Mouse (Mus musculus) CH12.LX (cell line): ENCODE results near the gene 1190005I06Rik. TPM values are rescaled to one million over a fixed set of nuclear protein-coding genes. Genes with fewer than 3 reads are reported as not detected.

Experiments
- DNase-seq: peaks from one replicate; pipeline ENCODE4 v3.0.0-alpha.2; 2013; ENCODE audit errors: extremely low read depth
- H3K27ac ChIP-seq: 2 replicates; pipeline ENCODE4 v1.5.1; 2012; ENCODE audit warnings: low read depth, mild to moderate bottlenecking, control low read depth, moderate library complexity; ENCODE audit not compliant: insufficient read depth
- H3K27me3 ChIP-seq: replicated peaks from 2 replicates; pipeline ENCODE3; 2012; ENCODE audit warnings: inconsistent platforms
- H3K36me3 ChIP-seq, 2 experiments: replicated peaks in 1 of 2; 2 replicates each; pipeline versions ENCODE3 to v1.6.1; 2012; ENCODE audit warnings: inconsistent platforms in 1 of 2, low read length in 1 of 2, mild to moderate bottlenecking in 1 of 2, mixed read lengths in 1 of 2, moderate library complexity in 1 of 2; ENCODE audit not compliant: control insufficient read depth in 1 of 2, insufficient read depth in 1 of 2
- H3K4me1 ChIP-seq, 2 experiments: 2 replicates each; pipeline ENCODE4 v1.6.1; 2012; ENCODE audit warnings: inconsistent platforms in 1 of 2, moderate library complexity in 1 of 2; ENCODE audit not compliant: insufficient read depth in 2 of 2, control insufficient read depth in 1 of 2
- H3K4me2 ChIP-seq: 2 replicates; pipeline ENCODE4 v1.6.1; 2012; ENCODE audit warnings: low read depth, mild to moderate bottlenecking, control low read depth; ENCODE audit not compliant: poor library complexity, insufficient read depth, severe bottlenecking
- H3K4me3 ChIP-seq, 3 experiments: fragments of 150-350 bp in 1 of 3; sonication (generic) in 1 of 3; replicated peaks in 1 of 3; 2 replicates each; pipeline versions ENCODE3 to v1.5.1; 2011 to 2012; ENCODE audit warnings: low read depth in 2 of 3, low read length in 2 of 3, mild to moderate bottlenecking in 2 of 3, moderate library complexity in 2 of 3, control low read depth in 1 of 3, improper control_type of control experiment in 1 of 3, inconsistent platforms in 1 of 3, mixed read lengths in 1 of 3; ENCODE audit not compliant: poor library complexity in 1 of 3
- H3K79me2 ChIP-seq: replicated peaks from 2 replicates; pipeline ENCODE4 v1.6.1; 2012; ENCODE audit warnings: mild to moderate bottlenecking, moderate library complexity; ENCODE audit not compliant: control insufficient read depth, poor library complexity, insufficient read depth, severe bottlenecking; ENCODE audit errors: extremely low read depth
- H3K9ac ChIP-seq: 2 replicates; pipeline ENCODE4 v1.6.1; 2012; ENCODE audit warnings: low read depth, mild to moderate bottlenecking, control low read depth, moderate library complexity; ENCODE audit not compliant: insufficient read depth
- H3K9me3 ChIP-seq: replicated peaks from 2 replicates; pipeline ENCODE3; 2012; ENCODE audit warnings: low read length, inconsistent platforms, mixed read lengths
- CHD1 ChIP-seq: IDR thresholded peaks from 2 replicates; pipeline ENCODE4 v1.6.1; 2012; ENCODE audit warnings: low read depth, low read length, improper control_type of control experiment, inconsistent platforms
- CHD2 ChIP-seq: IDR thresholded peaks from 2 replicates; pipeline ENCODE4 v1.6.1; 2011; ENCODE audit warnings: low read length, improper control_type of control experiment
- E2F4 ChIP-seq: IDR thresholded peaks from 2 replicates; pipeline ENCODE4 v1.6.1; 2011; ENCODE audit warnings: low read depth, low read length, improper control_type of control experiment; ENCODE audit not compliant: insufficient replicate concordance
- EP300 ChIP-seq: IDR thresholded peaks from 2 replicates; pipeline ENCODE4 v1.6.1; 2011; ENCODE audit warnings: low read length, improper control_type of control experiment
- ETS1 ChIP-seq: conservative IDR thresholded peaks from 2 replicates; pipeline ENCODE4 v1.6.1; 2012; ENCODE audit warnings: low read depth, mild to moderate bottlenecking, inconsistent platforms, low read length, improper control_type of control experiment, moderate library complexity
- HCFC1 ChIP-seq: IDR thresholded peaks from 2 replicates; pipeline ENCODE4 v1.6.1; 2012; ENCODE audit warnings: low read depth, mild to moderate bottlenecking, inconsistent platforms, low read length, improper control_type of control experiment
- IRF4 ChIP-seq: IDR thresholded peaks from 2 replicates; pipeline ENCODE4 v1.6.1; 2014; ENCODE audit warnings: low read depth, mild to moderate bottlenecking, inconsistent platforms, low read length, improper control_type of control experiment
- JUND ChIP-seq: conservative IDR thresholded peaks from 2 replicates; pipeline ENCODE4 v1.6.1; 2011; ENCODE audit warnings: low read depth, low read length, improper control_type of control experiment
- KAT2A ChIP-seq: IDR thresholded peaks from 2 replicates; pipeline ENCODE4 v1.6.1; 2012; ENCODE audit warnings: low read length, improper control_type of control experiment, inconsistent platforms; ENCODE audit not compliant: insufficient replicate concordance
- MAX ChIP-seq: IDR thresholded peaks from 2 replicates; pipeline ENCODE4 v1.6.1; 2011; ENCODE audit warnings: low read length, improper control_type of control experiment
- MAZ ChIP-seq: IDR thresholded peaks from 2 replicates; pipeline ENCODE4 v1.6.1; 2012; ENCODE audit warnings: low read depth, mild to moderate bottlenecking, inconsistent platforms, low read length, improper control_type of control experiment, moderate library complexity
- PAX5 ChIP-seq: IDR thresholded peaks from 2 replicates; pipeline ENCODE4 v1.6.1; 2012; ENCODE audit warnings: low read length, inconsistent platforms, mixed read lengths
- RAD21 ChIP-seq: IDR thresholded peaks from 2 replicates; pipeline ENCODE4 v1.6.1; 2011; ENCODE audit warnings: low read depth, mild to moderate bottlenecking, low read length, improper control_type of control experiment, moderate library complexity
- SIN3A ChIP-seq: IDR thresholded peaks from 2 replicates; pipeline ENCODE4 v1.6.1; 2012; ENCODE audit warnings: low read length, improper control_type of control experiment, inconsistent platforms
- SMC3 ChIP-seq: IDR thresholded peaks from 2 replicates; pipeline ENCODE4 v1.6.1; 2011; ENCODE audit warnings: low read depth, low read length, improper control_type of control experiment
- TBP ChIP-seq: conservative IDR thresholded peaks from 2 replicates; pipeline ENCODE4 v1.6.1; 2011; ENCODE audit warnings: low read depth, low read length, improper control_type of control experiment
- TCF12 ChIP-seq: IDR thresholded peaks from 2 replicates; pipeline ENCODE4 v1.6.1; 2014; ENCODE audit warnings: low read depth, mild to moderate bottlenecking, inconsistent platforms, low read length, improper control_type of control experiment
- USF1 ChIP-seq: IDR thresholded peaks from 2 replicates; pipeline ENCODE4 v1.6.1; 2014; ENCODE audit warnings: low read depth, mild to moderate bottlenecking, inconsistent platforms, low read length, improper control_type of control experiment
- USF2 ChIP-seq: conservative IDR thresholded peaks from 2 replicates; pipeline ENCODE4 v1.6.1; 2011; ENCODE audit warnings: low read depth, low read length, improper control_type of control experiment
- ZC3H11A ChIP-seq: IDR thresholded peaks from 2 replicates; pipeline ENCODE4 v1.6.1; 2012; ENCODE audit warnings: low read depth, mild to moderate bottlenecking, inconsistent platforms, low read length, improper control_type of control experiment
- ZKSCAN1 ChIP-seq: IDR thresholded peaks from 2 replicates; pipeline ENCODE4 v1.6.1; 2012; ENCODE audit warnings: low read depth, inconsistent platforms, low read length, improper control_type of control experiment, borderline replicate concordance
- ZNF384 ChIP-seq: IDR thresholded peaks from 2 replicates; pipeline ENCODE4 v1.6.1; 2012; ENCODE audit warnings: low read depth, low read length, improper control_type of control experiment, inconsistent platforms
- dilution Hi-C: fragments of 300-500 bp; cut with MboI; formaldehyde crosslinking; loops from 2 replicates; pipeline ENCODE4 v1.14.3; 2020; ENCODE audit warnings: low sequenced_read_pairs; ENCODE audit not compliant: extremely low pct_unique_long_range_greater_than_20kb, extremely low pct_ligation_motif_present
- in situ Hi-C: fragments of 300-500 bp; cut with MboI; formaldehyde crosslinking; loops from 3 replicates; pipeline ENCODE4 v1.14.3; 2019; ENCODE audit warnings: low sequenced_read_pairs, low pct_ligation_motif_present, low pct_unique_long_range_greater_than_20kb, mixed read lengths
- polyA plus RNA-seq: library from polyadenylated mRNA; unstranded; fragments of >175 nt; gene quantifications from 2 replicates; pipeline ENCODE4 v1.2.1, GENCODE M21; 2012; ENCODE audit warnings: low read depth; ENCODE audit not compliant: insufficient read length
- total RNA-seq, 2 experiments: library from RNA; depleted of rRNA; stranded (reverse); fragments of 300-350 nt in 1 of 2; fragments of >200 nt in 1 of 2; gene quantifications; 2 replicates each; pipeline ENCODE4 v1.2.3; 2012 to 2014

1190005I06Rik gene
- total and polyA plus RNA-seq, 3 experiments = 0.36 to 0.85 TPM; not detected in 1

DNA sequence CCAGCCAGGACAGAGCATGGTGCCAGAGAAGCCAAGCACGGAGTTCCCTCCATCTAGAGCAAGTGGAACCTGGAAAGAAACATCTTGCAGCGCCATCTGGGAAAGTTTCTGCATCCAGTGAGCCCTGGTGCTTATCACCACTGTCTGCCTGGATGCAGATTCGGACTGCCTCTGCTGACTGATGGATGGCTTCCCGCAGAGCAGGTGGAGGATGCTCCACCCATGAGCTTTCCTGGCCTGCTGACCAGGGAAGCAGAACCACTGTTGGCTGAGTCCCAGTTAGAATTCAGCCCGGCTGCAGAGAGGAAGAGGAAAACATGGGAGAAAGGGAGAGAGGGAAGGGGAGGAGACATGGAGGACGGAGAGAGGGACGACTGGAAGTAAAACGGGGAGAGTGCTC is 40.4 kb upstream of the 1190005I06Rik start:
- no peak overlapping the region for H3K9ac ChIP-seq

GRCm38 (mm10) chr8:120686576-120686975 is 39.1 kb upstream of the 1190005I06Rik start:
- H3K4me1 ChIP-seq = peaks cover 21 to 48% of the 10 kb centered on the region in 2 experiments
- no peak overlapping the region for H3K4me3 ChIP-seq
- peaks cover 23% of the 10 kb centered on the region for H3K27me3 ChIP-seq
- H3K4me2 ChIP-seq = no peak overlapping the region
- H3K79me2 ChIP-seq = no peaks in the 10 kb centered on the region
- H3K27ac ChIP-seq = no peak overlapping the region
- H3K9me3 ChIP-seq = no peaks in the 10 kb centered on the region
- no peaks in the 10 kb centered on the region for H3K36me3 ChIP-seq
- H3K9ac ChIP-seq = no peak overlapping the region
- in situ Hi-C loops = no loop called here
- DNase-seq = no peak
- TF ChIP-seq SMC3 (no peak), PAX5 (no peak), IRF4 (no peak), CHD1 (no peak), RAD21 (no peak), JUND (no peak), USF2 (no peak), ZNF384 (no peak), EP300 (no peak), MAX (no peak), ETS1 (no peak)
- TF ChIP-seq, all 38 proteins: peak for 0
- dilution Hi-C loops = no loop called here

More for the DNA sequence above, 40.4 kb upstream of the 1190005I06Rik start:
- H3K4me2 ChIP-seq = no peak overlapping the region
- H3K4me3 ChIP-seq = no peak overlapping the region
- no peaks in the 10 kb centered on the region for H3K36me3 ChIP-seq
- H3K27ac ChIP-seq = no peak overlapping the region
- no peak for DNase-seq
- no peaks in the 10 kb centered on the region for H3K9me3 ChIP-seq
- H3K4me1 ChIP-seq = peaks cover 15 to 40% of the 10 kb centered on the region in 2 experiments
- no peaks in the 10 kb centered on the region for H3K79me2 ChIP-seq
- in situ Hi-C loops (no loop called here), dilution Hi-C loops (no loop called here)
- TF ChIP-seq CHD2 (no peak), HCFC1 (no peak), E2F4 (no peak), USF2 (no peak), SIN3A (no peak), ZNF384 (no peak), ETS1 (no peak)
- H3K27me3 ChIP-seq = peaks cover 26% of the 10 kb centered on the region

- Histone ChIP-seq H3K4me3 (peak overlapping the region in 1 of 3 experiments; percentile 16), H3K4me2 (no peak overlapping the region), H3K9ac (no peak overlapping the region), H3K9me3 (no peaks in the 10 kb centered on the region), H3K36me3 (no peaks in the 10 kb centered on the region), H3K79me2 (no peaks in the 10 kb centered on the region), H3K4me1 (peaks cover 24 to 53% of the 10 kb centered on the region in 2 experiments), H3K27me3 (peaks cover 23% of the 10 kb centered on the region), H3K27ac (no peak overlapping the region)
- no peak for TF ChIP-seq MAZ
- no peak for TF ChIP-seq KAT2A
- TF ChIP-seq USF2 = no peak
- no peak for TF ChIP-seq TCF12
- TF ChIP-seq PAX5 = no peak
- no peak for TF ChIP-seq USF1
- TF ChIP-seq ZC3H11A = no peak
- no peak for TF ChIP-seq ZKSCAN1
- TF ChIP-seq TBP = no peak
- TF ChIP-seq ZNF384 = no peak
- in situ Hi-C loops = no loop called here
- no peak for DNase-seq
- dilution Hi-C loops = no loop called here
Measured at GRCm38 (mm10) chr8:120686051-120686450, 38.6 kb upstream of the 1190005I06Rik start.
